Mouse (Mus musculus): Measurements from ENCODE around the gene Mtch1. TPM values are rescaled to one million over a fixed set of nuclear protein-coding genes. Genes with fewer than 3 reads are reported as not detected.

Mtch1 gene
- total RNA-seq, 1 experiment, result 217 TPM

GRCm38 (mm10) chr17:29293807-29294605, 53.7 kb downstream of the Mtch1 start:
- Histone ChIP-seq H3K4me1 (ENCODE audit: control insufficient read depth in 2 of 2, insufficient read depth in 2 of 2, low read length in 2 of 2, poor library complexity in 1 of 2) (peaks cover 0 to 7% of the 10 kb centered on the region in 2 experiments; a peak in 2 of 4 replicates), H3K36me3 (ENCODE audit: control insufficient read depth, insufficient read depth, low read length, poor library complexity, severe bottlenecking) (peaks cover 12% of the 10 kb centered on the region; the same call in 1 of the 2 replicates), H3K9me3 (ENCODE audit: control insufficient read depth, insufficient read depth, low read depth, low read length) (no peaks in the 10 kb centered on the region), H3K9ac (ENCODE audit: insufficient read depth, low read depth, low read length, poor library complexity, severe bottlenecking) (no peak overlapping the region), H3K4me3 (ENCODE audit: insufficient read depth in 1 of 2, low read depth in 1 of 2, low read length in 2 of 2, poor library complexity in 1 of 2, severe bottlenecking in 1 of 2) (no peak overlapping the region), H3K27ac (ENCODE audit: insufficient read depth, low read depth, low read length, poor library complexity, severe bottlenecking) (no peak overlapping the region)
- DNase-seq (ENCODE audit: low read depth, low spot score), result no peak
- in situ Hi-C loops (cut with MboI; ENCODE audit: low sequenced_read_pairs in 2 of 2, unreplicated experiment in 2 of 2), result no loop called here
- no peak for TF ChIP-seq HCFC1 (IDR thresholded peaks at IDR 0.05; ENCODE audit: borderline replicate concordance, insufficient read depth, low read length)
- TF ChIP-seq ZC3H11A (IDR thresholded peaks at IDR 0.05; ENCODE audit: borderline replicate concordance, low read depth, low read length), result no peak
- TF ChIP-seq MAFK (IDR thresholded peaks at IDR 0.05; ENCODE audit: insufficient read depth, low read depth, low read length), result no peak
- no peak for TF ChIP-seq CHD2 (IDR thresholded peaks at IDR 0.05; ENCODE audit: low read depth, low read length)
- TF ChIP-seq ZNF384 (IDR thresholded peaks at IDR 0.05; ENCODE audit: low read depth, low read length), result no peak

- H3K4me1 ChIP-seq (ENCODE audit: control insufficient read depth in 2 of 2, insufficient read depth in 2 of 2, low read length in 2 of 2, poor library complexity in 1 of 2), result peaks cover 0 to 7% of the 10 kb centered on the region in 2 experiments; a peak in 2 of 4 replicates
- in situ Hi-C loops (cut with MboI; ENCODE audit: low sequenced_read_pairs in 2 of 2, unreplicated experiment in 2 of 2), result no loop called here
- peaks cover 9% of the 10 kb centered on the region; the same call in 1 of the 2 replicates for H3K36me3 ChIP-seq (ENCODE audit: control insufficient read depth, insufficient read depth, low read length, poor library complexity, severe bottlenecking)
- H3K27ac ChIP-seq (ENCODE audit: insufficient read depth, low read depth, low read length, poor library complexity, severe bottlenecking), result no peak overlapping the region
- H3K9ac ChIP-seq (ENCODE audit: insufficient read depth, low read depth, low read length, poor library complexity, severe bottlenecking), result no peak overlapping the region
- H3K4me3 ChIP-seq (ENCODE audit: insufficient read depth in 1 of 2, low read depth in 1 of 2, low read length in 2 of 2, poor library complexity in 1 of 2, severe bottlenecking in 1 of 2), result no peak overlapping the region
- no peak for DNase-seq (ENCODE audit: low read depth, low spot score)
- TF ChIP-seq ZNF384 (IDR thresholded peaks at IDR 0.05; ENCODE audit: low read depth, low read length) (no peak), ZC3H11A (IDR thresholded peaks at IDR 0.05; ENCODE audit: borderline replicate concordance, low read depth, low read length) (no peak), CHD2 (IDR thresholded peaks at IDR 0.05; ENCODE audit: low read depth, low read length) (no peak), HCFC1 (IDR thresholded peaks at IDR 0.05; ENCODE audit: borderline replicate concordance, insufficient read depth, low read length) (no peak), MAFK (IDR thresholded peaks at IDR 0.05; ENCODE audit: insufficient read depth, low read depth, low read length) (no peak)
- H3K9me3 ChIP-seq (ENCODE audit: control insufficient read depth, insufficient read depth, low read depth, low read length), result no peaks in the 10 kb centered on the region
Measured at GRCm38 (mm10) chr17:29292996-29293395, 54.7 kb downstream of the Mtch1 start.

- TF ChIP-seq ZNF384 (IDR thresholded peaks at IDR 0.05; ENCODE audit: low read depth, low read length) (no peak), MAFK (IDR thresholded peaks at IDR 0.05; ENCODE audit: insufficient read depth, low read depth, low read length) (no peak), CHD2 (IDR thresholded peaks at IDR 0.05; ENCODE audit: low read depth, low read length) (no peak)
- Histone ChIP-seq H3K9me3 (ENCODE audit: control insufficient read depth, insufficient read depth, low read depth, low read length) (no peaks in the 10 kb centered on the region), H3K9ac (ENCODE audit: insufficient read depth, low read depth, low read length, poor library complexity, severe bottlenecking) (no peak overlapping the region), H3K4me1 (ENCODE audit: control insufficient read depth in 2 of 2, insufficient read depth in 2 of 2, low read length in 2 of 2, poor library complexity in 1 of 2) (peaks cover 0 to 4% of the 10 kb centered on the region in 2 experiments; a peak in 1 of 4 replicates), H3K4me3 (ENCODE audit: insufficient read depth in 1 of 2, low read depth in 1 of 2, low read length in 2 of 2, poor library complexity in 1 of 2, severe bottlenecking in 1 of 2) (no peak overlapping the region), H3K27ac (ENCODE audit: insufficient read depth, low read depth, low read length, poor library complexity, severe bottlenecking) (no peak overlapping the region), H3K36me3 (ENCODE audit: control insufficient read depth, insufficient read depth, low read length, poor library complexity, severe bottlenecking) (peaks cover 7% of the 10 kb centered on the region; the same call in 1 of the 2 replicates)
- in situ Hi-C loops (cut with MboI; ENCODE audit: low sequenced_read_pairs in 2 of 2, unreplicated experiment in 2 of 2), result no loop called here
- no peak for DNase-seq (ENCODE audit: low read depth, low spot score)
Measured at GRCm38 (mm10) chr17:29291793-29292192, 55.9 kb downstream of the Mtch1 start.

GRCm38 (mm10) chr17:29282216-29282952, 65.3 kb downstream of the Mtch1 start:
- H3K9ac ChIP-seq (ENCODE audit: insufficient read depth, low read depth, low read length, poor library complexity, severe bottlenecking), result no peak overlapping the region
- H3K4me3 ChIP-seq (ENCODE audit: insufficient read depth in 1 of 2, low read depth in 1 of 2, low read length in 2 of 2, poor library complexity in 1 of 2, severe bottlenecking in 1 of 2), result no peak overlapping the region
- H3K36me3 ChIP-seq (ENCODE audit: control insufficient read depth, insufficient read depth, low read length, poor library complexity, severe bottlenecking), result peaks cover 23% of the 10 kb centered on the region; the same call in 1 of the 2 replicates
- no peaks in the 10 kb centered on the region for H3K9me3 ChIP-seq (ENCODE audit: control insufficient read depth, insufficient read depth, low read depth, low read length)
- in situ Hi-C loops (cut with MboI; ENCODE audit: low sequenced_read_pairs in 2 of 2, unreplicated experiment in 2 of 2), result no loop called here
- DNase-seq (ENCODE audit: low read depth, low spot score), result no peak
- H3K4me1 ChIP-seq (ENCODE audit: control insufficient read depth in 2 of 2, insufficient read depth in 2 of 2, low read length in 2 of 2, poor library complexity in 1 of 2), result peaks cover 0 to 14% of the 10 kb centered on the region in 2 experiments; a peak in 3 of 4 replicates
- no peak overlapping the region for H3K27ac ChIP-seq (ENCODE audit: insufficient read depth, low read depth, low read length, poor library complexity, severe bottlenecking)
- no peak for TF ChIP-seq ZC3H11A (IDR thresholded peaks at IDR 0.05; ENCODE audit: borderline replicate concordance, low read depth, low read length)
- no peak for TF ChIP-seq ZNF384 (IDR thresholded peaks at IDR 0.05; ENCODE audit: low read depth, low read length)
- TF ChIP-seq CHD2 (IDR thresholded peaks at IDR 0.05; ENCODE audit: low read depth, low read length), result no peak
- no peak for TF ChIP-seq HCFC1 (IDR thresholded peaks at IDR 0.05; ENCODE audit: borderline replicate concordance, insufficient read depth, low read length)
- no peak for TF ChIP-seq MAFK (IDR thresholded peaks at IDR 0.05; ENCODE audit: insufficient read depth, low read depth, low read length)

Other genes with a start within 250 kb of the Mtch1 start
- gene Rab44, start 233.8 kb downstream of the Mtch1 start, total RNA-seq (2012; rRNA removed), result 0.31 and 0.85 TPM in 2 replicates
- gene Cpne5, start 109.8 kb downstream of the Mtch1 start, total RNA-seq (2012; rRNA removed), result 5.1 and 5.8 TPM in 2 replicates
- 134 and 157 TPM in 2 replicates for gene Ppil1, start 83.7 kb downstream of the Mtch1 start, total RNA-seq (2012; rRNA removed)
- gene BC004004, start 79.1 kb downstream of the Mtch1 start, total RNA-seq (2012; rRNA removed), result 50.9 and 54.5 TPM in 2 replicates
- 0.37 and 0.71 TPM in 2 replicates for gene Pi16, start 30.3 kb downstream of the Mtch1 start, total RNA-seq (2012; rRNA removed)
- gene Fgd2, start 13.0 kb upstream of the Mtch1 start, total RNA-seq (2012; rRNA removed), result 1.9 and 3.8 TPM in 2 replicates
- gene Pim1, start 142.8 kb upstream of the Mtch1 start, total RNA-seq (2012; rRNA removed), result 75.3 and 82.0 TPM in 2 replicates
- 18.3 TPM in 2 replicates for gene Gm17657, start 201.7 kb upstream of the Mtch1 start, total RNA-seq (2012; rRNA removed)
- gene Tbc1d22b, start 201.9 kb upstream of the Mtch1 start, total RNA-seq (2012; rRNA removed), result 8.3 and 8.6 TPM in 2 replicates
- gene Tmem217, start 204.5 kb upstream of the Mtch1 start, total RNA-seq (2012; rRNA removed), result 0.31 and 0.53 TPM in 2 replicates